Mouse (Mus musculus) liver, postnatal 0 days (tissue): ENCODE measurements around the gene Dst.

Experiments used
- CTCF ChIP-seq: sonication (generic); IDR thresholded peaks from 2 replicates; pipeline ENCODE4 v1.5.1; 2016; ENCODE audit warnings: antibody characterized with exemption, low read depth
- EP300 ChIP-seq: IDR thresholded peaks from 2 replicates; pipeline ENCODE4 v1.6.1; 2016; ENCODE audit warnings: antibody characterized with exemption, low read depth, mild to moderate bottlenecking

GRCm38 (mm10) chr1:34095173-34095572, 187.1 kb downstream of the Dst start:
- no peak for TF ChIP-seq CTCF
- TF ChIP-seq EP300 = no peak
